Mouse (Mus musculus) ovary, adult 18-20 months (tissue): ENCODE measurements around the gene Rabep2.
"Not testable (repeated sequence)": the region's sequence is repeated elsewhere in the genome, so short reads cannot be mapped to it uniquely, and the experiment has no call there.

Experiments used
- DNase-seq: peaks from one replicate; pipeline ENCODE4 v3.0.0; 2022; ENCODE audit warnings: low spot score, mixed read lengths

Rabep2 gene

DNA sequence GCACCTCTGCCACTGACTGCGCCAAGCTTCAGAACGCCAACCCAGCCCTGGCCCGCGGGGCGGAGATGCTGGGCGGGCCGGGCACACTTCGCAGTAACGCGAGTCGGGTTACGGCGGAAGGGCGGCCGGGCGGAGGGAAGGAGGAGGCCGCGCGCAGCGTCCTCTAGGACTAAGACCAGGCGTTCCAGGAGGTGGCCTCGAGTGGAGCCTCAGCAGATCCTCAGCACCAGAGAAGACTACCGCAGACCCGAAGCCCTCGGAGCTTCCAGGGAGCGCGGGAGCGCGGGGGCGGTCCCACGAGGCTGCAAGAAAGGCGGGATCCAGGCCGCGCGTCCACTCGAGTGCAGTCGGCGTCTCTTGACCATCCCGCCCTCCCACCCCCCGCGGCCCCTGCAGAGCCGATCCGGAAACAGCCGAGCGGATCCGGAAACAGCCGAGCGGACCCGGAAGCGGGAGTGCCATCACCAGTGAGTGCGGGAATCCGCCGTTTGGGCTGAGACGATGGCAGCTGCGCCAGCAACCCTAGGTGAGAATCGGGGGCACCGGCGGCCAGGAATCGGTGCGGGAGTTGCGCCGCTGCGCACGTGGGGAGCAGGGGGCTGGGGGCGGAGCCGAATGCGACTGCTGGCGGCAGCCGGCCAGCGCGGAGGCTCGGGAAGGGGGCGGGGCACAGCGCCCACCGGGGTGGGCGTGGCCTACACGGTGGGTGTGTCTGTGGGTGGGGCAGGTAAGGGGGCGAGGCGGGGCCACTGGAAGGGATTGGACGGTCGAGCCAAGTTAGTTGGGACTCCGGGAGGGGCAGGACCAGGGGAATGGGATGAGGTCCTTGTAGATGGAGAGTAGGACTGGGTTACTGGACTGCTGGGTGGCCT lies at the start of gene Rabep2:
Gene Rabep2 (plus strand): TSS at position 129 of the 872 bp plus-strand sequence.
- DNase-seq, result peak; percentile 89

DNA sequence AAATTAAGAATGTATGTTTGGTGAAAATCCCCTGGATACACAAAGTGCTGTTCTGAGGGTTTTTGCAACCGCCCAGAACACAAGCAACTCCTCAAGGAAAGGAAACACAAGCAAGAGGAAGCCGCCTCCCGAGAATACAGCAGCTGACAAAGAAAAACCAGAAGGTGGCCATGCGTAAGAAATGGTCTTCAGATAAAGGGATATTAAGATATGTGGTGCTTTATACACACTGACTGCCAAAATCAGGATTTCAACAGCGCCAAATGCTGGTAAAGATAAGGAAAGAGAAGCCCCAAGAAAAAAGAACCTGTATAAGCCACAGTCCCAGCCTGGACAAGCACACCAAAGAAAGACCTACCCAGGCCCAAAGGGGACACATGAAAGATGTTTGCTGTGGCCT lies 45.0 kb upstream of the Rabep2 start:
- DNase-seq, result no peak

DNA sequence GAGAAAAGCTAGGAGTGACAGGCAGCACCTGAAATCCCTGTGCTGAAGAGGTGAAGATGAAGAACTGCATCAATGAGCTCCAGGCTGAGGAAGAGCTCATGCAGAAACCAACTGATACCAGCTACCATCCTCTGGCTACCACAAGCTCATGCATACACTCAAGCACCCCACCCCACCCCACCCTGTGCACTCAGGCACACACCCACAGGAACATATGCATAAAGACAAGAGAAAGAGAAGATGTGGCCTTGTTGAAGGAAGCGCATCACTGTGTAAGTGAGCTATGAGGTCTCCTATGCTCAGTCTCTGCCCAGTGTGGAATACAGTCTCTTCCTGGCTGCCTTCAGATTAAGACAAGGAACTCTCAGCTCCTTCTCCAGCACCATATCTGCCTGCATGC lies 40.4 kb upstream of the Rabep2 start:
- DNase-seq, result no peak

DNA sequence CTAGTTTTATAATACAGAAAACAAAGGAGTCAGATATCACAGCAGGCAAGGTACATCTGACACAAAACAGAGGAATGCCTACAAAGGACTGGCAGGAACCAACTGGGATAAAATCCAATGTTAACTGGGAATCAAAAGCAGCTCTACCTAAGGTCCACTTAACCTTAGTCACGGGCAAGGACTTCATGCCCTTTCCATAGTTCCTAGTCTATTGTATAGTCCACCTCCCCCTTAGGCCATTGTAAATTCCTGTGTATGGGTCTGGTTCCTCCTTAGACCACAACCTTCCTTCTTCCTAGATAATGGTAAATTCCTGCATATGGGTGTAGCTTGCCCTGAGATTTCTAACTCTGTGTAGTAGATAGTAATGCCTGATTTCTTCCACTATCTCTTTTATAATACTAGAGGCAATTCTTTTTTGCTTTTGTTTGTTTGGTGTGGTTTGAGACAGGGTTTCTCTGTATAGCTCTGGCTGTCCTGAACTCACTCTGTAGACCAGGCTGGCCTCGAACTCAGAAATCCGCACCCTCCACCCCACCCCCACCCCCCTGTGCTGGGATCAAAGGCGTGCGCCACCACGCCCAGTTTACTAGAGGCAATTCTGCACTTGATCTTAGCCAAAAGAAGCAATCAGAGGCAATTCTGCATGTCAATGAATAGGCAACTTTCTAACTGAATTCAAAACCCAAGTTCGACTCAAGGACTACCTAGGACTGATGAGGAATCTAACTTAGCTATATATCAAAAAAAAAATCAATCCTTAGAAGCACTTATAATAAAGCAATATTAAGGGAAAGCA lies 36.3 kb upstream of the Rabep2 start:
- not testable (repeated sequence) for DNase-seq

DNA sequence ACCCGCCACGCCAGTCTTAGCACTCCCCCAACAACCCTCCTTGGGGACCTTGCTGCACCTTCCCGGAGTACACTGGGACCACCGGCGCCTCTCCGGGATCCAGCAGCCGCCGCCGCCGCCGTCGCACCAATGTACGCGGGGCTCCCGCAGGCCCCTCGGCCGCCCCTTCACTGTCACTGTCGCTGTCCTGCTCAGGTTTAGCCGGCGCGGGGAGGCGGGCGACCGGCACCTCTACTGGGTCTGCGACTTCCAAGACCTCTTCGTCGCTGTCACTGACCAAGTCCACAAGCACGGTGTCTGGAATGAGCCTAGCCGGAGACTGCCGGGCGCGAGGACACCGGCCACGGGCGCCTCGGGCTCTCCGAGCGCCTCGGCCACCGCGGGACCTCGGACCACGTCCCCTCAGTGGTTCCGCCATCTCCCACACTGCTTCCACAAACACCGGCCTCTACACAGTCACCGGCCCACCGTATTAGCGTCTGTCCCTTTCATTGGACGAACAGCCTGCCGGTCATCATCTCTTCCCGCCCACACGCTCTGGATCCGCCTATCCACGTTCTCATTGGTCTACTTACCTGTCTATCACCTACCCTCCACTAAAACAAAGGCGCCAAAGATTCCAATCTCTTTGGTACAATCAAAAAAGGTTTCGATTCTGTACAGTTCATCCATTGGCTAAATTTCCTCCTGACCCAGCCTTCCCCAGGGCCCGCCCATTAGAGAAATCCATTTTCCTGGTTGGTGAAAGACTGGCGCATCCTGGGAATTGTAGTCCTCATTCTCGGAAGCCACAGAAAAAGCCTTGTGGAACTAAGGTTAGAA lies 32.0 kb upstream of the Rabep2 start, which contains the start of gene Nfatc2ip:
Gene Nfatc2ip (minus strand): TSS at position 440 of the 822 bp plus-strand sequence.
- peak; percentile 89 for DNase-seq

DNA sequence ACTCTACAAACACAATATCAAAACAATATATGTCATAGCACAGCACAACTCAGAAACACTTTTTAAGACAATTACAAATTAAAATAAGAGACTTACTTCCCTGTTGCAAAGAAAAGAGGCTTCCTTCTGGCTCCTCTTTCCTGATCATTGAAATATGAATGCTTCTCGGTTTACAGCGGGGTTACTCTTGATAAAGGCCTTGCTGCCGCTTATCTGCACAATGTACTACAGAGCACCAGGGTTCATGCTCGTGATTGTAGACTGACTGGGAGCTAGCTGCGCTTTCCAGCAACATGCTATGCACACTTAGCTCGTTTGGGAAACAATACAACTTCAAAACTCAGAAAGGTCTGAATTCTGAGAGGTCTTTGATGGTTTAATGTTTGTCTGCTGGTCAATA lies 31.3 kb upstream of the Rabep2 start:
- no peak for DNase-seq

DNA sequence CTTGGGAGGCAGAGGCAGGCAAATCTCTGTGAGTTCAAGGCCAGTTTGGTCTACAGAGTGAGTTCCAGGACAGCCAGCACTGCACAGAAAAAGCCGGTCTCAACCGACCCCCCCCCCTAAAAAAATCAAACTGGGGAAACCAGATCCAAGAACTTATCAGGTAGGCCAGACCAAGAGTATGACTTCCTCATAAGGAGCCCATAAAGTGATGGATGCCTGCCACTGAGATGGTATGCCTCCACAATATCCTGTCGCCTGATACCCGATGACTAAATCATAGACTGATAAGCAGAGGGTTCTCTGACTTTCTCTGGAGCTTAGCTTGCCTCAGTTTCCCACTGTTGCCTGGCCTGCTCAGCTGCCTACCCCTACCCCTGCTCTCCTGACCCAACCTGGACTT lies 30.7 kb upstream of the Rabep2 start:
- no peak for DNase-seq

DNA sequence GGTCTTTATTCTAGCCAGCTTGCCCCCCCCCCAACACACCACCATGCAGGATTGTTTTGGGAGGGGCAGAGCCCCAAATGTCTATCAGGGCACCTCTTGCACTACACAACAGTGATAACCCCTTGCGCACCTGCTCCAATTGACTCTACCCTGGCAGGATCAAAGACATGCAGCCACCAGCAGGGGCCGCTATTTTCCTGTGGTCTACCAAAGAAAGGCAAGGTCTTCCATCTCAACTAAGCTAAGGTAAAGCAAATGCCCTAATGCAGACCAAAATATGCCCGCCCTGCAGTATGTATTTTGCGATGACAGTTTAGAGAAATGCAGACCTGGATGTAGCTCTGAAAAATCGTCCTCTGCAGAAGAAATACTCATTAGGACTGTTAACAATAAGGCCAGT lies 29.0 kb upstream of the Rabep2 start:
- peak; percentile 50 for DNase-seq

DNA sequence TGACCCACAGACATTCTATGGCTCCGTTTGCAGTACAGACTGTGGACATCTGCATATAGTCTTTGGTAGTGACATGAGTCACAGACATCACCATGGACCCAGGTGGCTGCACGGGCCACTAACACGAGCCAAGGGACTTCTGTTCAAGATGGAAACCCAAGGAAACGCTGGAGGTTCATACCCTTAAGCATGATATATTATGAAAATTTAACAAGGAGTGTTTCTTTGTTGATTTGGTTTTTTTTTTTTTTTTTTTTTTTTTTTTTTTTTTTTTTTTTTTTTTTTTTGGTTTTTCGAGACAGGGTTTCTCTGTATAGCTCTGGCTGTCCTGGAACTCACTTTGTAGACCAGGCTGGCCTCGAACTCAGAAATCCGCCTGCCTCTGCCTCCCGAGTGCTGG lies 26.0 kb upstream of the Rabep2 start:
- not testable (repeated sequence) for DNase-seq

DNA sequence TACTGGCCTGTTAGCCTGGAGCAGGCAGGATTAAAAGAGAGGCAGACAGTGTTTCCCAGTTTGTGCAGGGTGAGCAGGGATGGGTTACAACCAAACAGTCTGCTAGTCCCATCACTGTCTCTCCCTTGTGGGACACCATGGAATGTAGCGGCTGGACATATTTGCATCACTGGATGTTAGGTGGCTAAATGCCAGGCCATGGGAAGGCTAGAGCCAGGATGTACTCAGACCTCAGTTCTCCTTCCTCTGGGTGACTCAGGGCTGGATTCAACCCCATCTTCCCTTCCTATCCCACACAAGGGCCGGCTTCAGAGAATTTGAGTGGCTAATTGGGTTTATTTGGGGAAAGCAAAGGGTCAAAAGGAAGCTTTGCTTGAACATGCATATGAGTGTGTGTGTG lies 19.9 kb upstream of the Rabep2 start:
- DNase-seq, result no peak

DNA sequence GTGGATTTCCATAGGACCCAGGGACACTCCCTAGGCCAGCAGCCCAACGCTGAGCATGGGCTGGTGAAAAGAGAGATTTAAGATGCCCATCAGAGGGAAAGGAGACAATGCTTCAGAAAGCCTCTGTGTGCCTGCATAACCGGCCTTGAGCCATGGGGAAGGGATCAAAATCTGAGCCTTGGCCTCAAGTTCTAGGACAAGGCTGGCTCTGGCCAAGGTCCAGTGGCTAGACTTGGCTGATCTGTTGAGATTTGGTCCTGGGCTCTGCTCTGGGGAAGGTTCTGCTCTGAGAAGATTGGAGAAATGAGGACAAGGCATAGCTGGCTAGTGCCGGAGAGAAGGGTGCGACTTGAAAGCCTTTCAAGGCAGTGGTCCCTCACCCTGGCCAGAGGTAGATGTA lies 17.5 kb upstream of the Rabep2 start:
- DNase-seq, result peak; percentile 59

DNA sequence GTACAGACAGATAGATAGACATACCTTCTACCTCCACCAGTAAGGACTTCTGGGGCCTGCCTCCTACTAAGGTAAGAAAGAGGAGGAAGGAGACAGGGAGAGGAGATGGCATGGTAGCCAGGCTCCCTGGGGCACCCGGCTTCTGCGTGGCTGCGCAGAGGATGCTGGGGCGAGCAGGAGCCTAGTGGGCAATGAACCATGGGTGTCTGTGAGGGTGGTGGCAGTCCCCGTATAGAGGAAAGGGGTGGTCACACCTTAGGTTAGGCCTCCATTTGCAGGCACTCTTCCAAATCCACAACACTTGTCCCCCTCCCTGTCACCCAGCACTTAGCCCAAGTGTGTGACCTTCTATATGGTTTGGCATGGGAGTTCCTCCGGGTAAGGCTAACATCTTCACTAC lies 13.8 kb upstream of the Rabep2 start, which contains the start of gene Cd19:
Gene Cd19 (minus strand): TSS at position 165 of the 400 bp plus-strand sequence.
- DNase-seq, result no peak

DNA sequence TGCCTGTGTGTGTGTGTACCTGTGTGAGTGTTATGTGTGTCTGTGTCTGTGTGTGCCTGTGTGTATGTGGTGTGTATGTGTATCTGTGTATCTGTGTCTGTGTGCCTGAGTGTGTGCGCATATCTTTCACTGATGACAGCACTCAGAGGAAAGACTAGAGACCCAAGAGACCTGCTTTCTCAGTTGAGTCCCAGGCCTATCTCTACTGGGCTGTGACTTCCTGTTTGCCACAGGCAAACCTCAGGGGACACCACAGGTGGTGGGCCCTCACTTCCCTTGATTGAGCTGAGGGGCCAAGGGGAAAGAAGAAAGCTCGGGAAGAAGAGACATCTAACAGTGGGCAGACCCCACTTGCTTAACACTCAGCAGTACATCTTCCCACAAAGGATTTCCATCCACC lies 11.9 kb upstream of the Rabep2 start:
- DNase-seq, result no peak

DNA sequence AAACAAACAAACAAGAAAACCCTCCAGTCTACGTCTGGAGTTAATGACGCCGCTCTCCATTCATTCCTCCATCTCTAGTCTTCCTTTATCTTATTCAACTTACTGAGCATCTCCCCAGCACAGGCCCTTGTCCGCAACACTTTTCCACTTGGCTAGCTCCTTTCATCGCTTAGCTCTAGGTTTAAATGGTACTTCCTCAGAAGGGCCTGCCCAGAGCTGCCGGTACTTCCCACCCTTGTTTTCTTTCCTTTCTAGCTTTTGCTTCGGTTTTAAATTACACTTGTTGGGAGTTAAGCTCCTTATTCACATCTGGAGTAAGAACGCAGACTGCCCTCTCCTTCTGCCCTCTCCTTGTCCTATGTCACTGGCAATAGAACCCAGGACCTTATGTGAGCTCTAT lies 11.5 kb upstream of the Rabep2 start:
- no peak for DNase-seq

DNA sequence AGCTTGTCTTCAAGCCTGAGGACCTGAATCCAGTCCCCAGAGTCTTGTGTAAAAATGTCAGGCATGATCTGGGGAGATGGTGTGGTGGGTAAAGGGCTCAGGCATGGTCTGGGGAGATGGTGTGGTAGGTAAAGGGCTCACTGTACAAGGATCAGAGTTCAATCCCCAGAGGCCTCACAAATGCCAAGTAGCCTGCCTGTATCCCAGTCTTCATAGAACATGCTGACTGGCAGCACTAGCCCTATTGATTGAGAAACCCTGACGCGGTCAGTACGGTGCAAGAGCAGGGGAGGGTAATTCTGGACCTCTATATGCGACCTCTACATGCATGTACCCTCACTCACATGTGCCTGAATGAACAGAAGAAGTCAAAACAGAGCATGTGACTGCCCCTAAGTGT lies 11.0 kb upstream of the Rabep2 start:
- DNase-seq, result no peak

DNA sequence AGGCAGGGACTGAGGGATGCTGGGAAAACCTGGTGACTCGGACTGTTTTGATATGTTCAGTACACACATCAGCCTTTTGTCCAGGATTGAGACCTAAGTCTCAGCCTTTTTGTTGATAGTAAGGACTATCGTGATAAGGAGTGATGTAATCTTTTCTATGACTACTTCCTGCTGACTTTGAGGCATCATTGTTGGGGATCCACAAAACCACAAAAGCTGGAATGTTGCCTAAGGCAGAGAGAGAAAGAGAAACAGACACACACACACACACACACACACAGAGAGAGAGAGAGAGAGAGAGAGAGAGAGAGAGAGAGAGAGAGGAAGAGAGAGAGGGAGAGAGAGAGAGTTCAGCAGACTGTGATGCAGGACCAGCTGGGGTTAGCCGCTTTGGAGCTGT lies 10.1 kb upstream of the Rabep2 start:
- DNase-seq, result no peak

DNA sequence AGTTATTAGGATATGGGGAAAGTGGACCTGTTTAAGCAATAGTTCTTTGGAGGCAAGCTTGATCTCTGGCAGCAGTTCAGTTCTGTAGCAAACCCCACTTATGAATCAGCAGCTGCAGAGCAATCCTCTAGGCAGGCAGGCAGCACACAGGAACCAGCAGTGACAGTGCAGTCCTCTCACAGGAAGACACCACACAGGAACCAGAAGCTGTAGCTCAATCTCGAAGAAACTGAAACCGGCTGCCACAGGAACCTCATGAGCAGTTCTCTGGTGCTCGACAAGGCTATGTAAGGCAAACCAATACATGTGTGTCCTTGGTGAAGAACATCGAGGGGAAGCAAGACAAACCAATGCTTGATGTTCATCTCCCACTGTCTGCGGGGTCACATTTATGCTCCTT lies 6.8 kb upstream of the Rabep2 start:
- no peak for DNase-seq

DNA sequence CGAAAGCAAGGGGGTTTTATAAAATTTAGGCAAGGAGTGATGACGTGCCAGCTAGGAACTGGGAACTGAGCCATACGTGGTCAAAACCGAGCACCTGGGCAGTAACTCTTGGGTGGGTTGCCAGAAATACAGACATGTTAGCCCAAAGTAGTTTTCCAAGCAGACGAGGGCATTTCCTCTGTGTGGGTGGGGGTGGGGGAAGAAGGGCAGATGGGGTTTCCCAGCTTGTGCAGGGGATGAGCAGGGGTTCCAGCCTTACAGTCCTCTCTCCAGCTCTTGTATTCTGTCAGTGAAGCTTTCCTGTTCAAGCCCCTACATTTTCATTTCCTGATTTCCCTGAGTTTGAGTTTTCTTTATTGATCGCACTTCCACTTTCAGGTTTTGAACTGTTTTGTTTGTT lies 4.4 kb upstream of the Rabep2 start:
- DNase-seq, result no peak

DNA sequence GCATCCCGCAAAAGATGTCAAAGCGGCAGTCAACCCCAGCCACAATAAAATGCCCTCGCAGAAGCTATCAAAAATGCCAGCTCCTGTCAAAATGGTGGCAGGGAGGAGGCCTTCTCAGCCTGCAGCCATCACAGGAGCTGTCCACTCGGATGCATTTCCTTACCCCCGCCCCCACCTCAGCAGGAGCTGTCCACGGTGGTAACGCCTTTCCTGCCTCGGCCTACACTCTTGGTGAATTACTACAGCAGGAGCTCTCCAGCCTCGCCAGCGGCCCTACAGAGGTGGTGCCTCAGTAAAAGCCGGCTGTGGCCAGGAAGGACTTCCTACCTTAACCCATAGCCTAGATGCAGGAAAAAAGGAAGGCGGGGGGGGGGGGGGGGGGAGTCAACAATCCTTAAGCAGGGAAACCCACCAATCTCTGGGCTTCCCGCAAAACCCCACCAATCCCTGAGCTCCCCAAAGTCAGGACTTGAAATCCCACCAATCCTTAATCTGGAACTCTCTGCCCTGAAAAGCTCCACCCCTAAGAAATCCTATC lies 1.2 kb upstream of the Rabep2 start:
- no peak for DNase-seq

DNA sequence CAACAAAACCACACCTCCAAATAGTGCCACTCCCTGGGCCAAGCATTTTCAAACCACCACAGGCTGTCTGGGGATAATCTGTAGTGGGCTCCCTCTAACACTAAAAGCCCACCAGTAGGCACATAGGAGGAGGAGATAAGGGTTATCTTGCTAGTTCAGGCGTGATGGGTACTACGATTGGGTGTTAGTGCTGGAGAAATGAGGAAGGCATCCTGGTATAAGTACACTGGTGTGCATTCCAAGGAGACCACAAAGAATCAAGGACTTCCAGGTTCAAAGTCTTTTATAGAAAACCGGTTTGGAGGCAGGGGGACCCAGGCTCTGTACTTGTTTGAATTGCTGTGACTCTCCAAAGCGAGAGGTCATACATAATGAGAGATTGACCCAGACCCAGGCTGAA lies 405 bp upstream of the Rabep2 start:
- DNase-seq, result no peak

DNA sequence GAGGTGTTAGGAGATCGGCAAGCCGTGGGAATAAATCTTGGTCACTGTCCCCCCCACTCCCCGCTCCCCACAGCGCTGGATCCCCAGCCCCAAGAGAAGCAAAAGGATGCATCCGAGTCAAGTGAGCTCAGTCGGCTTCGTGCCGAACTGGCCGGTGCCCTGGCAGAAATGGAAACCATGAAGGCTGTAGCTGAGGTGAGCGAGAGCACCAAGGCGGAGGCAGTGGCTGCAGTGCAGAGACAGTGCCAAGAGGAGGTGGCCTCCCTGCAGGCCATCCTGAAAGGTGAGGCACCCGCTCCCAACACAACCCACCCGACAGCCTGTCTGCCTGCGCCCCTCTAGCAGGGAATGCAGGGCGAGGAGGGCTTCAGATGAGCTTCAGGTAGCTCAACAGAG lies 942 bp downstream of the Rabep2 start:
- DNase-seq, result no peak

DNA sequence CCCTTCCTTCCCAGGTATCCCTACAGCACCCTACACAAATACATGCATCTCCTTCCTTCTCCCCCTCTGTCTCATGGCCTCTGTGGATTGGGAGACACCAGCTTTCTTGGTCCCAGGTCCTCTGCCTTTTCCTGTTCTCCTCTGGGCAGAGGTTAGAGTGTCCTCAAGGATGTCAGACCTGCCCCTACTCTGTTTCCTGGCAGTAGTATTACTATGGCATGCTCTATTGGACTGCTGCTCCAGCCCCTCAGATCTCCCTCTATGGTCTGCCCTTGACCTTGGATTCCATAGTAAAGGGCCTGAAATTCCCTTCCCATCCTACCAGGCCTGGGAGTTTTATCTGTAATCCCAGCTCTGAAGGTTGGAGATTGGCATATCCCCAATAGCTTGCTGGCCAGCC lies 1.6 kb downstream of the Rabep2 start:
- peak; percentile 61 for DNase-seq
